Mouse (Mus musculus) olfactory bulb, adult 2 months (tissue): ENCODE results near the gene Gm47791. TPM values are rescaled to one million over a fixed set of nuclear protein-coding genes. Genes with fewer than 3 reads are reported as not detected.

Experiments used
- H3K27ac ChIP-seq: fragments of 200-500 bp; 2 replicates; pipeline ENCODE4 v1.5.1; 2012; ENCODE audit warnings: low read depth, low read length; ENCODE audit not compliant: insufficient read depth
- H3K4me1 ChIP-seq: fragments of 200-500 bp; 2 replicates; pipeline ENCODE4 v1.6.1; 2012; ENCODE audit warnings: low read length; ENCODE audit not compliant: control insufficient read depth, insufficient read depth
- H3K4me3 ChIP-seq: fragments of 200-500 bp; 2 replicates; pipeline ENCODE4 v1.5.1; 2012; ENCODE audit warnings: mild to moderate bottlenecking, low read depth, low read length, moderate library complexity; ENCODE audit not compliant: insufficient read depth
- CTCF ChIP-seq: fragments of 200-500 bp; IDR thresholded peaks from 2 replicates; pipeline ENCODE4 v1.5.1; 2012; ENCODE audit warnings: low read depth, mild to moderate bottlenecking, low read length, moderate library complexity; ENCODE audit not compliant: insufficient read depth
- POLR2A ChIP-seq: fragments of 200-500 bp; IDR thresholded peaks from 2 replicates; pipeline ENCODE4 v1.6.1; 2012; ENCODE audit warnings: mild to moderate bottlenecking, low read depth, low read length, moderate library complexity; ENCODE audit not compliant: insufficient read depth
- WGBS: fragments of 180-500 bp; shearing (Covaris S2); methylation state at CpG from one replicate; pipeline ENCODE4 v1.1.7; 2018; 5-methylcytosine and 5-hydroxymethylcytosine counted together
- polyA plus RNA-seq: library from polyadenylated mRNA; stranded (reverse); fragments of >200 nt; gene quantifications from 2 replicates; pipeline ENCODE4 v1.2.4, GENCODE M21; 2012; ENCODE audit warnings: low replicate concordance; ENCODE audit not compliant: missing spikeins, insufficient read depth, insufficient read length

Gm47791 gene
- polyA plus RNA-seq, 1 experiment, result not detected

GRCm38 (mm10) chr1:82741539-82741938 lies 29.5 kb downstream of the Gm47791 start:
- WGBS, result 85% methylated on average over 7 of the region's 7 CpGs
- no peak for TF ChIP-seq CTCF
- TF ChIP-seq POLR2A, result no peak
- Histone ChIP-seq H3K4me3 (no peak overlapping the region), H3K4me1 (no peaks in the 10 kb centered on the region), H3K27ac (no peak overlapping the region)

- TF ChIP-seq CTCF (no peak), POLR2A (no peak)
These were observed 33.0 kb downstream of the Gm47791 start for GRCm38 (mm10) chr1:82738066-82738465.

GRCm38 (mm10) chr1:82733357-82733756 lies 37.7 kb downstream of the Gm47791 start:
- Histone ChIP-seq H3K4me1 (no peaks in the 10 kb centered on the region), H3K4me3 (no peak overlapping the region), H3K27ac (no peak overlapping the region)
- TF ChIP-seq CTCF, result no peak
- TF ChIP-seq POLR2A, result no peak
- WGBS, result 90% methylated on average over 1 of the region's 1 CpGs

More at GRCm38 (mm10) chr1:82738066-82738465, 33.0 kb downstream of the Gm47791 start:
- no peak overlapping the region for H3K4me3 ChIP-seq
- no peak overlapping the region for H3K27ac ChIP-seq
- no peaks in the 10 kb centered on the region for H3K4me1 ChIP-seq
- WGBS, result 69% methylated on average over 1 of the region's 1 CpGs

- no peak overlapping the region for H3K27ac ChIP-seq
- no peak overlapping the region for H3K4me3 ChIP-seq
- 89% methylated on average over 5 of the region's 5 CpGs for WGBS
- no peaks in the 10 kb centered on the region for H3K4me1 ChIP-seq
- TF ChIP-seq POLR2A (no peak), CTCF (no peak)
These were observed 44.6 kb downstream of the Gm47791 start for GRCm38 (mm10) chr1:82726482-82726881.

- 27% methylated on average over 4 of the region's 4 CpGs for WGBS
- no peaks in the 10 kb centered on the region for H3K4me1 ChIP-seq
- H3K27ac ChIP-seq, result no peak overlapping the region
- no peak for TF ChIP-seq POLR2A
- no peak for TF ChIP-seq CTCF
- H3K4me3 ChIP-seq, result peak overlapping the region; percentile 100
These were observed 45.2 kb downstream of the Gm47791 start for GRCm38 (mm10) chr1:82725875-82726185.

DNA sequence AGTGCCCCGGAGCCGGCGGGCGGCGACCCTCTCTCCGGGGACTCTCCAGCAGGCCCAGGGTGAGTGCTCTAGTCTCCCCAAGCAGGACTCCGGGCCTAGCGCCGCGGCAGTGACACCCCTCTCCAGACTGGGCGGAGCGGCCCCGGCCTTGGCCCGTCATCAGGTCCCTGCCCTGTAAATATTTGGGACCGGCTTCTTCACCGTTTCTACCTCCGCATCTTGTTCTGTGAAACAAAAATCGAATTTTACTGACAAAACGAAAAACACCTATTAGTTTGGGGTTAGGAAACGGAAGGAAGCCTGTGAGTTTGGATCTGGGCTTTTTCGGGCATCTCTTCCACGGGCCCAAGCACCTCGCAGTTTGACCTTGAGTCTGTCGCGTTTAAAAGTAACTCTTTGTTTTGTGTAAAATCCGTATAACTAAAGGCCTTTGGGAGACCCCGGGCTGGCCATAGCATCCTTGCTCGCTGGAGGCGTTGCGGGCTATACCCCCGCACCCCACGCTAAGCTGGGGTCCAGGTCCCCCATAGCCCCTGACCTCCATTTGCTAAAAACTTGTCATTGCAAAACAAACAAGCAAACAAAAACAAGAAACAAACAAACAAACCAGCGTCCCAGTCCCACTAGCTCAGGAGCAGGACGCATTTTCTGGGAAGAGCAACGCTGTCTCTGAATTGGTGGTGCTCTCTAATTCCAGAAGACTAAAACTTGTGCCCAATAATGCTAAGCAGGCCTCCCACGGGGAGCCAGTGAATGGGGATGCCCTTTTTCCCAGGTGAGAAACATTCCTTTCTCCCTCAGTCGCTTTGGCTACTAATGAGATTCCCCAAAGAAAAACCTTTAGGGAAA lies 45.8 kb downstream of the Gm47791 start:
- Histone ChIP-seq H3K27ac (peak overlapping the region; percentile 87), H3K4me1 (no peaks in the 10 kb centered on the region), H3K4me3 (peak overlapping the region; percentile 100)
- WGBS, result under 1% methylated on average over 37 of the region's 37 CpGs
- no peak for TF ChIP-seq CTCF
- TF ChIP-seq POLR2A, result no peak

DNA sequence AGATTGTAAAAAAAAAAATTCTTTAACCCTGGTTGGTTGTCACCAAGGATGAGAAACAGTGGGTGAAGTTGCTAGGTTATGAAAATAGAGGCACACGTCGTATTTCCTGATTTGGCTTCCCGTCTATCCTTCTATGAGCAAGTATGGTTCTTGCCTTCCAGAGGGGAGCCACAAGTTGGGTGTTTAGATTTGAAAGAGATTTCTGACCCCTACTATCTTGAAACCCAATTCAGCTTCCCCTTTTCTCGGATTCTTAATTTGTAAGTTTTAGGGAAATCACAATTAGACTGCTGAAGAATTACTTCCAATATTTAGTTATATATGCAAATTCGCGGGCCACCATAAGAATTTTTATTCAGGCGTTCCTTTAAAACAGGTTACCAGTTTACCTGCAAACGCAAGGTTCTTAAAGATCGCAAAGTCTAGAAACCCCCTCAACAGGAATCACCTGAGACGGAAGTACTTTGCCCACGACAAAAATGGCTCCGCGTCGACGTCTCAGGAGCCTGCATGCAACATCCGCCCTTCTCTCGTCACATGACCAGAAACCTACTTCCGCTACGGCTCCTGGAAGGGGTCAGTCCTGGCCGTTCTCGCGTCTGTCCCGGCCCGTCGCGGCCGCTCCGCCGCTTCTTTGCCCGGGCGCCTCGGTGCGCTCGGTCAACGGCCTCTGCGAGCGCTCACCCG lies 46.6 kb downstream of the Gm47791 start, which contains the start of gene Mff:
TSS of gene Mff (plus strand) at position 552 of the 687 bp plus-strand sequence.
- Histone ChIP-seq H3K4me1 (no peaks in the 10 kb centered on the region), H3K4me3 (peak within 1 kb of the TSS; percentile 100), H3K27ac (peak within 1 kb of the TSS; percentile 87)
- WGBS, result 7% methylated on average over 38 of the region's 38 CpGs
- TF ChIP-seq POLR2A, result peak; percentile 76
- TF ChIP-seq CTCF, result no peak

Other genes starting within 250 kb of the Gm47791 start
- not detected in 2 replicates for gene Col4a4, start 184.4 kb downstream of the Gm47791 start, polyA plus RNA-seq
- not detected in 2 replicates for gene Col4a3, start 184.3 kb downstream of the Gm47791 start, polyA plus RNA-seq
- gene Mff, start 46.4 kb downstream of the Gm47791 start, polyA plus RNA-seq, result not detected in 2 replicates
- not detected in 2 replicates for gene Tm4sf20, start 2.8 kb downstream of the Gm47791 start, polyA plus RNA-seq
- gene Agfg1, start 68.2 kb upstream of the Gm47791 start, polyA plus RNA-seq, result 256 TPM in 1 of 2 replicates, not detected in the other
- gene A030005L19Rik, start 142.1 kb upstream of the Gm47791 start, polyA plus RNA-seq, result not detected in 2 replicates
- gene A030014E15Rik, start 153.7 kb upstream of the Gm47791 start, polyA plus RNA-seq, result not detected in 2 replicates
- gene Gm6217, start 160.2 kb upstream of the Gm47791 start, polyA plus RNA-seq, result not detected in 2 replicates
- not detected in 2 replicates for gene A030003K21Rik, start 172.1 kb upstream of the Gm47791 start, polyA plus RNA-seq
- not detected in 2 replicates for gene Gm7544, start 184.8 kb upstream of the Gm47791 start, polyA plus RNA-seq
- not detected in 2 replicates for gene Gm47955, start 189.0 kb upstream of the Gm47791 start, polyA plus RNA-seq
- not detected in 2 replicates for gene Gm47959, start 229.3 kb upstream of the Gm47791 start, polyA plus RNA-seq